Mouse (Mus musculus) cortical plate, adult 2 months (tissue): ENCODE data around the gene Faf2.

ENCODE experiments used
- CTCF ChIP-seq: fragments of 200-500 bp; IDR thresholded peaks from 2 replicates; pipeline ENCODE4 v1.5.1; 2011; ENCODE audit warnings: mild to moderate bottlenecking, control low read depth, low read length; ENCODE audit not compliant: insufficient read depth; ENCODE audit errors: extremely low read depth
- POLR2A ChIP-seq: fragments of 200-500 bp; IDR thresholded peaks from 2 replicates; pipeline ENCODE4 v1.6.1; 2011; ENCODE audit warnings: mild to moderate bottlenecking, low read length, control low read depth; ENCODE audit not compliant: insufficient read depth; ENCODE audit errors: extremely low read depth

GRCm38 (mm10) chr13:54687575-54688424, 66.2 kb downstream of the Faf2 start:
- peak; percentile 79 for TF ChIP-seq POLR2A
- TF ChIP-seq CTCF, result no peak
